Mouse (Mus musculus) gonadal fat pad, adult 2 months (tissue): ENCODE measurements around the gene Dll1. TPM values are rescaled to one million over a fixed set of nuclear protein-coding genes. Genes with fewer than 3 reads are reported as not detected.
A peak's percentile ranks its signal among the peaks of the same experiment; 100 is the strongest.

ENCODE experiments used
- DNase-seq: peaks from one replicate; pipeline ENCODE4 v3.0.0-alpha.2; 2012; ENCODE audit warnings: low read depth
- polyA plus RNA-seq: library from polyadenylated mRNA; depleted of rRNA; stranded (reverse); fragments of >200 nt; gene quantifications from 2 replicates; pipeline ENCODE4 v1.2.3, GENCODE M21; 2012

Gene Dll1
- polyA plus RNA-seq, 1 experiment, result 17.0 TPM

- peak; percentile 60 for DNase-seq
These were observed 3.3 kb upstream of the Dll1 start for GRCm38 (mm10) chr17:15379741-15380526.

GRCm38 (mm10) chr17:15378413-15379109, 1.9 kb upstream of the Dll1 start:
- no peak for DNase-seq

GRCm38 (mm10) chr17:15377901-15378300, 1.2 kb upstream of the Dll1 start:
- no peak for DNase-seq

GRCm38 (mm10) chr17:15375701-15376493, 775 bp downstream of the Dll1 start:
- no peak for DNase-seq

GRCm38 (mm10) chr17:15375224-15375623, 1.4 kb downstream of the Dll1 start:
- DNase-seq, result no peak

- no peak for DNase-seq
These were observed 2.1 kb downstream of the Dll1 start for GRCm38 (mm10) chr17:15374321-15375141.

- DNase-seq, result no peak
These were observed 3.6 kb downstream of the Dll1 start for GRCm38 (mm10) chr17:15372931-15373652.

- no peak for DNase-seq
These were observed 4.5 kb downstream of the Dll1 start for GRCm38 (mm10) chr17:15371967-15372835.

- DNase-seq, result no peak
These were observed 6.3 kb downstream of the Dll1 start for GRCm38 (mm10) chr17:15370401-15370800.

- no peak for DNase-seq
These were observed 11.0 kb downstream of the Dll1 start for GRCm38 (mm10) chr17:15365650-15366049.

- DNase-seq, result no peak
These were observed 13.0 kb downstream of the Dll1 start for GRCm38 (mm10) chr17:15363656-15364055.

- DNase-seq, result no peak
These were observed 19.6 kb downstream of the Dll1 start for GRCm38 (mm10) chr17:15357071-15357470.

GRCm38 (mm10) chr17:15356526-15356925, 20.1 kb downstream of the Dll1 start:
- no peak for DNase-seq

GRCm38 (mm10) chr17:15355072-15355471, 21.6 kb downstream of the Dll1 start:
- no peak for DNase-seq

- DNase-seq, result no peak
These were observed 22.7 kb downstream of the Dll1 start for GRCm38 (mm10) chr17:15354006-15354405.

GRCm38 (mm10) chr17:15352869-15353610, 23.6 kb downstream of the Dll1 start:
- DNase-seq, result no peak

GRCm38 (mm10) chr17:15350152-15350551, 26.5 kb downstream of the Dll1 start:
- DNase-seq, result no peak

- DNase-seq, result no peak
These were observed 33.4 kb downstream of the Dll1 start for GRCm38 (mm10) chr17:15343071-15343822.
